Comparison of ENCODE assay signal across 15 mouse cellular contexts in the genomic region with DNA sequence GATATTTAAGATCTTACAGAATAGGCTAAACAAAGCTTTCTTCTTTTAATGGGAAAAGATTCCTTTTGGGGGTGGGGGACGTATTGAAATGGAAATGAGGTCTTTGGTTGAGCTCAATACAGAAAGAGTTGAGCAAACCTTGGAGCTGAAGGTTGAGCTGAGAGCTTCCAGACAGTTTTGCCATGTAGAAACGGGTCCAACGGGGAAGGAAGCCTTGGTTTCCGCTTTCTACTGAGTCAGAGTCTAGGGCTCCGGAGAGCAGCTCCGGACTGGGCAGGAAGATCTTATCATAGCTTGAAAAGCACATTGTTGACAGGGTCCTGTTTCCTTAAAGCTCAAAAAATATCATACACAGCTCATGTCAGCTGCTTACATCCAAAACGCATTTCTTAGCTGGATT.
DNase-seq lines count a peak whose midpoint lies in the region; ATAC-seq lines count a peak whose summit lies in the region.
"Had no signal": no experiment of that assay in that cellular context is flagged by ENCODE, and none has a peak within 500 bp of the region (broad histone marks: within the 10 kb centered on the region; RNA-seq: fewer than 3 reads in every experiment).

No protein-coding gene starts in this region.

- DNase-seq in adrenal gland, postnatal 36 days: peak; percentile 12 to 26
- no peak for DNase-seq in adrenal gland, postnatal 25 days
- DNase-seq in yolk sac, embryonic 10.5 days (ENCODE audit: low spot score): no peak
- no peak for DNase-seq in gastrocnemius, postnatal 4 days (ENCODE audit: low spot score in 2 of 2)
- DNase-seq in forebrain, embryonic 14.5 days (ENCODE audit: low spot score): no peak
- DNase-seq: gastrocnemius, postnatal 14 days; retina, postnatal 1 day; spleen, adult 18-20 months; thymus, postnatal 4 days had no signal

- no peak overlapping the region for H3K9ac ChIP-seq in lung, embryonic 16.5 days (ENCODE audit: low read length)
- no peak overlapping the region for H3K9ac ChIP-seq in forebrain, embryonic 14.5 days (ENCODE audit: low read length)
- H3K9ac ChIP-seq: limb, embryonic 15.5 days; neural tube, embryonic 12.5 days had no signal

- WGBS in lung, embryonic 16.5 days: 63% methylated on average over 7 of the region's 7 CpGs
- WGBS in forebrain, embryonic 14.5 days: 66% methylated on average over 7 of the region's 7 CpGs

- ATAC-seq in megakaryocyte, adult 5-6 weeks (ENCODE audit: poor library complexity, severe bottlenecking): no peak
- 0 out of 2 replicates have a peak, but pooled peaks have one; percentile 26 for ATAC-seq in lung, embryonic 16.5 days (ENCODE audit: low read depth)
- ATAC-seq in forebrain, embryonic 14.5 days: no peak
- ATAC-seq: inflammation-experienced regulatory T-cells, adult 6 months had no signal

- peaks cover 2% of the 10 kb centered on the region for H3K27me3 ChIP-seq in megakaryocyte, embryonic 14.5 days (replicated peaks)
- no peaks in the 10 kb centered on the region for H3K27me3 ChIP-seq in lung, embryonic 16.5 days (ENCODE audit: control insufficient read depth, insufficient read depth, low read depth, low read length)
- no peaks in the 10 kb centered on the region for H3K27me3 ChIP-seq in forebrain, embryonic 14.5 days (replicated peaks; ENCODE audit: control insufficient read depth, insufficient read depth, low read length)
- H3K27me3 ChIP-seq: limb, embryonic 15.5 days; neural tube, embryonic 12.5 days had no signal

- no peaks in the 10 kb centered on the region for H3K36me3 ChIP-seq in megakaryocyte, embryonic 14.5 days (replicated peaks; ENCODE audit: low read length)
- no peaks in the 10 kb centered on the region for H3K36me3 ChIP-seq in lung, embryonic 16.5 days (ENCODE audit: control insufficient read depth, insufficient read depth, low read length)
- no peaks in the 10 kb centered on the region for H3K36me3 ChIP-seq in forebrain, embryonic 14.5 days (ENCODE audit: control insufficient read depth, insufficient read depth, low read length)
- H3K36me3 ChIP-seq: limb, embryonic 15.5 days; neural tube, embryonic 12.5 days had no signal

- H3K9me3 ChIP-seq in megakaryocyte, embryonic 14.5 days: no peaks in the 10 kb centered on the region
- H3K9me3 ChIP-seq in lung, embryonic 16.5 days (ENCODE audit: control insufficient read depth, low read length): no peaks in the 10 kb centered on the region
- no peaks in the 10 kb centered on the region for H3K9me3 ChIP-seq in forebrain, embryonic 14.5 days (replicated peaks; ENCODE audit: control insufficient read depth, low read length)
- H3K9me3 ChIP-seq: limb, embryonic 15.5 days; neural tube, embryonic 12.5 days had no signal

- H3K4me3 ChIP-seq in megakaryocyte, embryonic 14.5 days (replicated peaks): peak overlapping the region; percentile 42
- H3K4me3 ChIP-seq in lung, embryonic 16.5 days (ENCODE audit: low read length): no peak overlapping the region
- H3K4me3 ChIP-seq in forebrain, embryonic 14.5 days (ENCODE audit: low read depth, low read length): no peak overlapping the region
- H3K4me3 ChIP-seq: limb, embryonic 15.5 days; neural tube, embryonic 12.5 days had no signal

- no peak overlapping the region for H3K4me2 ChIP-seq in lung, embryonic 16.5 days (ENCODE audit: low read depth, low read length)
- H3K4me2 ChIP-seq in forebrain, embryonic 14.5 days (ENCODE audit: low read length): no peak overlapping the region
- H3K4me2 ChIP-seq: limb, embryonic 15.5 days; neural tube, embryonic 12.5 days had no signal

- H3K27ac ChIP-seq in lung, embryonic 16.5 days (ENCODE audit: low read length): no peak overlapping the region
- no peak overlapping the region for H3K27ac ChIP-seq in forebrain, embryonic 14.5 days (ENCODE audit: low read depth, low read length)
- H3K27ac ChIP-seq: limb, embryonic 15.5 days; neural tube, embryonic 12.5 days had no signal

- H3K4me1 ChIP-seq in megakaryocyte, embryonic 14.5 days: peaks cover 22% of the 10 kb centered on the region
- no peaks in the 10 kb centered on the region for H3K4me1 ChIP-seq in lung, embryonic 16.5 days (replicated peaks; ENCODE audit: control insufficient read depth, insufficient read depth, low read length)
- H3K4me1 ChIP-seq in forebrain, embryonic 14.5 days (ENCODE audit: control insufficient read depth, insufficient read depth, low read length): no peaks in the 10 kb centered on the region
- H3K4me1 ChIP-seq: limb, embryonic 15.5 days; neural tube, embryonic 12.5 days had no signal

Comparison
In these comparisons a context has a peak if more than half of its experiments do, and no peak if none do; other contexts are left out.
1. DNase-seq: peak in adrenal gland, postnatal 36 days (2 of 2); none in adrenal gland, postnatal 25 days (single experiment), yolk sac, embryonic 10.5 days (single experiment), gastrocnemius, postnatal 4 days (0 of 2) and forebrain, embryonic 14.5 days (single experiment).